Mouse (Mus musculus): ENCODE measurements around the gene Fbxw21.

Fbxw21 gene

GRCm38 (mm10) chr9:109090446-109090845 lies 71.4 kb downstream of the Fbxw21 start:
- no peak for DNase-seq (ENCODE audit: low spot score in 2 of 2)
